ENCODE assay signal across 7 mouse cellular contexts in the genomic region with DNA sequence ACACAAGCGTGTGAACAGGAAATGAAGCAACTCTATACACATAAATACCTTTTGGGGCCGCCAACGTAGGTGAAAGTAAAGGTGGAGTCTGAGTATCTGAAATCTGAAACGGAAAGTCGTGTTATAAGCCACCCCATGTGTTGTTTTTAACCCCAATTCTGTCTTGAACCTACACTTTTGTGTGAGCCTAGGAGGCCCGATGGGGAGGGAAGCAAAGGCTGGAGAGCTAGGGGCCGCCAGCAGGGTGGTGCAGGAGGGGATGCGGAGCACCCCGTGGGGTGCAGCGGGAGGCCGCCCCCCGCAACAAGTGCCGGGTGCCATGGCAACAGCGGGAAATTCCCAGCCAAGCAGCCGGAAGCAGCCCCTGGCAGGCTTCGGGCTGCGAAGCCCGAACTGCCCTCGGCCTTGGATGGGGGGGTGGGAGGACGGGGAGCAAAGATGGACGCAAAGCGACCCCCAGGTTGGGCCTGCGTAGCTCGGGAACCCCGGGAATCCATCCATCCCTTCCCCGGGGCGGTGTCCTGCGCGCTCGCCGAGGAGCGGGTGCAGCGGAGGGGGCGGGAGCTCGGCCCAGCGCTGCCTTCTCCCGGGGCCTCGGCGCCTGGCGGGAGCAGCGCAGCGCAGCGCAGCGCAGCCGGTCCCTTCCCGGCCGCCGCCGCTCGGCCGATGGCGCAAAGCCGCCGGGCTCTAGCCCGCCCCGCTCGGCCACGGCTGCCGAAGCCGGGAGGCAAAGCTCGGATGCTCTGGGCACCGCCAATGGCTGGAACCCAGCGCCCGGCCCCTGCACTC. TPM values are rescaled to one million over a fixed set of nuclear protein-coding genes. Genes with fewer than 3 reads are reported as not detected.
A peak's percentile ranks its signal among the peaks of the same experiment; 100 is the strongest.
DNase-seq lines count a peak whose midpoint lies in the region; ATAC-seq lines count a peak whose summit lies in the region.

No protein-coding gene starts in this region.

- no peaks in the 10 kb centered on the region for H3K9me3 ChIP-seq in limb, embryonic 13.5 days
- H3K9me3 ChIP-seq in midbrain, embryonic 14.5 days (ENCODE audit: control insufficient read depth, low read length) = no peaks in the 10 kb centered on the region

- peak; percentile 63 for ATAC-seq in limb, embryonic 13.5 days (ENCODE audit: low FRiP score, low read depth)
- peak; percentile 88 for ATAC-seq in midbrain, embryonic 14.5 days (ENCODE audit: low FRiP score, low TSS enrichment)

- no peaks in the 10 kb centered on the region for H3K36me3 ChIP-seq in limb, embryonic 13.5 days
- H3K36me3 ChIP-seq in midbrain, embryonic 14.5 days (ENCODE audit: control insufficient read depth, insufficient read depth, low read length) = no peaks in the 10 kb centered on the region

- no peaks in the 10 kb centered on the region for H3K27me3 ChIP-seq in limb, embryonic 13.5 days
- no peaks in the 10 kb centered on the region for H3K27me3 ChIP-seq in midbrain, embryonic 14.5 days (ENCODE audit: control insufficient read depth, insufficient read depth, low read length)

- WGBS in limb, embryonic 13.5 days = under 1% methylated on average over 62 of the region's 64 CpGs
- under 1% methylated on average over 54 of the region's 64 CpGs for WGBS in midbrain, embryonic 14.5 days

- peak overlapping the region; percentile 92 for H3K27ac ChIP-seq in limb, embryonic 13.5 days
- H3K27ac ChIP-seq in midbrain, embryonic 14.5 days (replicated peaks; ENCODE audit: low read depth, low read length) = peak overlapping the region; percentile 94

- DNase-seq in adrenal gland, adult 2 months = peak; percentile 82
- peak; percentile 78 for DNase-seq in embryo, embryonic 10.5 days (ENCODE audit: low spot score)
- peak; percentile 74 to 75 for DNase-seq in heart, adult 18-20 months
- peak; percentile 71 for DNase-seq in kidney, adult 18-20 months
- peak; percentile 85 for DNase-seq in midbrain, embryonic 14.5 days
- DNase-seq in spleen, adult 18-20 months = peak; percentile 77 to 81

- peak overlapping the region; percentile 76 for H3K4me2 ChIP-seq in limb, embryonic 13.5 days (replicated peaks)
- H3K4me2 ChIP-seq in midbrain, embryonic 14.5 days (ENCODE audit: low read length) = peak overlapping the region; percentile 74

- peak overlapping the region; percentile 88 for H3K4me3 ChIP-seq in limb, embryonic 13.5 days
- H3K4me3 ChIP-seq in midbrain, embryonic 14.5 days (replicated peaks; ENCODE audit: low read depth, low read length) = peak overlapping the region; percentile 86

- H3K9ac ChIP-seq in limb, embryonic 13.5 days = peak overlapping the region; percentile 96
- H3K9ac ChIP-seq in midbrain, embryonic 14.5 days (replicated peaks; ENCODE audit: low read length) = peak overlapping the region; percentile 95

- peaks cover 39% of the 10 kb centered on the region for H3K4me1 ChIP-seq in limb, embryonic 13.5 days
- peaks cover 21% of the 10 kb centered on the region for H3K4me1 ChIP-seq in midbrain, embryonic 14.5 days (ENCODE audit: control insufficient read depth, insufficient read depth, low read length)

RNA-seq across cellular contexts. Expression of a gene that starts 1.0 kb away (rescaled TPM):
- total RNA-seq in adrenal gland, adult 2 months (2021) = 10 to 100 TPM; 10.3 to 14.1 TPM
- polyA plus RNA-seq in adrenal gland, adult 2 months (2012; rRNA removed) = 2.9 and 3.5 TPM in 2 replicates
- 1 to 10 TPM; 8.1 to 9.0 TPM for total RNA-seq in heart, adult 18-20 months (2021)
- polyA plus RNA-seq in limb, embryonic 13.5 days (2015; fragmentation: Nextera tagmentation; extraction: Ambion mirVana) = 19.6 and 21.8 TPM in 2 replicates
- polyA plus RNA-seq in midbrain, embryonic 14.5 days (2014; fragmentation: Nextera tagmentation; extraction: Ambion mirVana) = 32.9 and 36.9 TPM in 2 replicates

Comparison
In these comparisons a context has a peak if more than half of its experiments do, and no peak if none do; other contexts are left out.
1. Peak in every context shown above with its lines: DNase-seq, ATAC-seq, H3K4me3 ChIP-seq and H3K27ac ChIP-seq.